Mouse (Mus musculus) erythroblast, embryonic 14.5 days (primary cell): ENCODE data around the gene Timmdc1.

Source experiments
- GATA1 ChIP-seq: IDR thresholded peaks from 2 replicates; pipeline ENCODE4 v1.6.1; 2012; ENCODE audit warnings: low read length, inconsistent platforms, mixed read lengths
- TAL1 ChIP-seq: IDR thresholded peaks from 3 replicates; pipeline ENCODE4 v1.6.1; 2012; ENCODE audit warnings: low read length, inconsistent platforms, mixed read lengths

- TF ChIP-seq TAL1 (no peak), GATA1 (no peak)
Observed at GRCm38 (mm10) chr16:38463305-38463704, 59.2 kb downstream of the Timmdc1 start.
